In genomic region chr9:75262235-75262826, GRCm38 (mm10) we compare ENCODE assay signal across 9 mouse cellular contexts. TPM values are rescaled to one million over a fixed set of nuclear protein-coding genes. Genes with fewer than 3 reads are reported as not detected.
A peak's percentile ranks its signal among the peaks of the same experiment; 100 is the strongest.
DNase-seq lines count a peak whose midpoint lies in the region; ATAC-seq and TF ChIP-seq lines count a peak whose summit lies in the region.
"Had no signal": no experiment of that assay in that cellular context is flagged by ENCODE, and none has a peak within 500 bp of the region (broad histone marks: within the 10 kb centered on the region; RNA-seq: fewer than 3 reads in every experiment).

No protein-coding gene starts in this region.

- 53% methylated on average over 8 of the region's 8 CpGs for WGBS in lung, postnatal 0 days

- H3K9ac ChIP-seq in lung, postnatal 0 days (replicated peaks; ENCODE audit: low read depth): no peak overlapping the region

- no peak overlapping the region for H3K27ac ChIP-seq in lung, postnatal 0 days (ENCODE audit: low read length)

- DNase-seq in lung, postnatal 0 days (ENCODE audit: low spot score): no peak
- no peak for DNase-seq in lung, postnatal 4 days
- DNase-seq in brain, adult 2 months (ENCODE audit: low read depth, low spot score): peak; percentile 81
- peak; percentile 72 for DNase-seq in splenic B cell, adult 2 months (ENCODE audit: low read depth, low spot score)
- DNase-seq in cerebellum, adult 11-12 months: no peak
- DNase-seq in adrenal gland, postnatal 36 days: no peak
- DNase-seq: kidney, postnatal 36 days had no signal

- H3K36me3 ChIP-seq in lung, postnatal 0 days (ENCODE audit: insufficient read depth, low read length): 0 out of 2 replicates have a peak, but pooled peaks cover 4% of the 10 kb centered on the region
- H3K36me3 ChIP-seq in splenic B cell, adult 2 months (ENCODE audit: control insufficient read depth, insufficient read depth, low read length, poor library complexity, severe bottlenecking): no peaks in the 10 kb centered on the region

- peak; percentile 59 for TF ChIP-seq CTCF in lung, postnatal 0 days (IDR thresholded peaks at IDR 0.05)

- no peak overlapping the region for H3K4me2 ChIP-seq in lung, postnatal 0 days (replicated peaks; ENCODE audit: low read depth, low read length)

- no peak for ATAC-seq in lung, postnatal 0 days
- ATAC-seq in inflammation-experienced regulatory T-cells, adult 6 months: peak; percentile 86
- no peak for ATAC-seq in erythroblast, adult 5-6 weeks (replicated peaks; ENCODE audit: low FRiP score, poor library complexity, severe bottlenecking)

- H3K9me3 ChIP-seq in lung, postnatal 0 days (ENCODE audit: low read length): no peaks in the 10 kb centered on the region

- H3K27me3 ChIP-seq in lung, postnatal 0 days (replicated peaks; ENCODE audit: insufficient read depth, low read length): no peaks in the 10 kb centered on the region
- no peaks in the 10 kb centered on the region; the same call in 1 of the 2 replicates for H3K27me3 ChIP-seq in splenic B cell, adult 2 months (ENCODE audit: control insufficient read depth, insufficient read depth, low read length, poor library complexity, severe bottlenecking)

- no peak overlapping the region for H3K4me3 ChIP-seq in lung, postnatal 0 days (ENCODE audit: low read depth, low read length)

- H3K4me1 ChIP-seq in lung, postnatal 0 days (ENCODE audit: insufficient read depth, low read depth, low read length): no peaks in the 10 kb centered on the region

- TF ChIP-seq EP300 in lung, postnatal 0 days (IDR thresholded peaks at IDR 0.05): no peak

RNA-seq across cellular contexts. Expression of gene Myo5c, which starts 30.5 kb away (rescaled TPM):
- polyA plus RNA-seq in lung, postnatal 0 days (2015; fragmentation: Nextera tagmentation; extraction: Ambion mirVana): 35.0 and 39.2 TPM in 2 replicates
- polyA plus RNA-seq in inflammation-experienced regulatory T-cells, adult 6 months (2017; shearing (Covaris generic)): under 1 TPM in 2 of 3 experiments, not detected in 1; 0.24 to 0.30 TPM
- total RNA-seq in erythroblast, adult 5-6 weeks (2015; ENCODE audit: low replicate concordance): not detected in 2 replicates
- not detected in 2 replicates for total RNA-seq in erythroblast, adult 5-6 weeks (2017; ENCODE audit: low replicate concordance)
- 1 to 10 TPM; 2.1 to 2.5 TPM for total RNA-seq in adrenal gland, postnatal 36 days (2021)

RNA-seq across cellular contexts. Expression of gene Gnb5, which starts 43.8 kb away (rescaled TPM):
- polyA plus RNA-seq in lung, postnatal 0 days (2015; fragmentation: Nextera tagmentation; extraction: Ambion mirVana): 10.7 and 11.5 TPM in 2 replicates
- polyA plus RNA-seq in inflammation-experienced regulatory T-cells, adult 6 months (2017; shearing (Covaris generic)): 10 to 100 TPM in 1 of 3 experiments, 1 to 10 TPM in 2; 6.8 to 10.1 (median 8.8) TPM
- total RNA-seq in erythroblast, adult 5-6 weeks (2015; ENCODE audit: low replicate concordance): not detected in 2 replicates
- 0.43 TPM in 1 of 2 replicates, not detected in the other for total RNA-seq in erythroblast, adult 5-6 weeks (2017; ENCODE audit: low replicate concordance)
- 10 to 100 TPM; 48.8 to 52.4 TPM for total RNA-seq in adrenal gland, postnatal 36 days (2021)

Comparison
In these comparisons a context has a peak if more than half of its experiments do, and no peak if none do; other contexts are left out.
1. DNase-seq: peak in brain, adult 2 months (single experiment) and splenic B cell, adult 2 months (single experiment); none in lung, postnatal 0 days (single experiment), lung, postnatal 4 days (0 of 2), cerebellum, adult 11-12 months (single experiment) and adrenal gland, postnatal 36 days (0 of 2).
2. RNA of gene Gnb5, which starts 43.8 kb away (total RNA-seq): 48.8 to 52.4 TPM in adrenal gland, postnatal 36 days; 0.43 TPM in erythroblast, adult 5-6 weeks; every median in the first group is over 10 times any median in the second.